Mouse (Mus musculus) embryo, embryonic 11.5 days (tissue): ENCODE data around the gene Crybb1.

Experiments used
- DNase-seq: peaks from one replicate; pipeline ENCODE4 v3.0.0-alpha.2; 2012; ENCODE audit warnings: low read depth, low spot score

Crybb1 gene

GRCm38 (mm10) chr5:112302310-112302709 lies 46.7 kb downstream of the Crybb1 start:
- no peak for DNase-seq

- DNase-seq = no peak
Observed at GRCm38 (mm10) chr5:112305842-112306241, 50.2 kb downstream of the Crybb1 start.

- no peak for DNase-seq
Observed at GRCm38 (mm10) chr5:112313222-112313885, 57.7 kb downstream of the Crybb1 start.

GRCm38 (mm10) chr5:112316468-112316867 lies 60.9 kb downstream of the Crybb1 start:
- DNase-seq = no peak

- DNase-seq = no peak
Observed at GRCm38 (mm10) chr5:112317328-112317727, 61.7 kb downstream of the Crybb1 start.
